Mouse (Mus musculus) cerebellum, adult 8-10 months (tissue): ENCODE results near the gene Gm6176.
"Not testable (repeated sequence)": the region's sequence is repeated elsewhere in the genome, so short reads cannot be mapped to it uniquely, and the experiment has no call there.

Experiments used
- DNase-seq: peaks from one replicate; pipeline ENCODE4 v3.0.0; 2022

Gene Gm6176

DNA sequence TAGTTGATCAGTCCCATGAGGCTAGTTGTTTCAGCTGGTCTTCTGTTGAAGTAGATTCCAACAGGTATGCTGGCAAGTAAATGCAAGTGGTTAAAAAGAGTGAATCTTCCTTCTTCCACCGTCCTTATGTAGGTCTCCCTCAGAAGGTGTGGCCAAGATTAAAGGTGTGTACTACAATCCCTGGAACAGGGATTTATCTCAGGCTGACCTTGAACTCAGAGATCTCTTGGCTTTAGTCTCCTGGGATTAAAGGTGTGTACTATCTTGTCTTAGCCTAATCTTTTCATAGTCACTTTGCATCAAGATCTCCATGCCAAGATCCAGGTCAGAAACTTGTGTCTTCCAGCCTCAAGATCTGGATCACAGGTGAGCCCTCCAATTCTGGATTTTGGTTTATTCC, at the start of gene Gm6176:
Gm6176 (minus strand) TSS at position 101 of the 400 bp plus-strand sequence.
- DNase-seq, result not testable (repeated sequence)

DNA sequence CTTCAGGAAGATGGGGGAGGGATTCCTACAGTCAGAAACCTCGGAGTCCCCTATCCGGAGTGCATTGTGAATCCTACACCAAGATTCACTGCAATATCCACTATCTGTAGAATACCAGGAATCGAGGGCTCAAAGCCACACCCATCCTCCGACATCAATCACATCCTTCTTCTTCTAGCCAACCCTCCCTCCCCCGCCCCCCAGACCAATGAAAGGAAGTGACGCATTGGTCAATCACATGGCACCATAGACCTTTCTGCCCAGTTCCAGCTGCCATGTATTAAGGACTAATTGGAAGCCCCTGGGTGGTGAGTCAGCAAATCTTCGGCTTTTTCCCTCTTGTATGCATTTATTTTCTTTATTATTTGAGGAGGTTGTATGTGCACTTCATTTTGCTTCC, 12.7 kb upstream of the Gm6176 start, which contains the start of gene Vmn1r139:
Vmn1r139 (plus strand) TSS at position 301 of the 400 bp plus-strand sequence.
- DNase-seq, result not testable (repeated sequence)

GRCm38 (mm10) chr7:22028797-22029196, 27.3 kb downstream of the Gm6176 start, which contains the start of gene Vmn1r138:
Vmn1r138 (minus strand) TSS chr7:22028897.
- not testable (repeated sequence) for DNase-seq
